Mouse (Mus musculus) ES-E14 (cell line): ENCODE data around the gene Fam169a. TPM values are rescaled to one million over a fixed set of nuclear protein-coding genes. Genes with fewer than 3 reads are reported as not detected.

Experiments used
- DNase-seq: peaks from one replicate; pipeline ENCODE4 v3.0.0-alpha.2; 2013; ENCODE audit warnings: low read depth, low spot score
- H3K27ac ChIP-seq: 2 replicates; pipeline ENCODE4 v1.5.1; 2012; ENCODE audit warnings: low read depth, mild to moderate bottlenecking, low read length, moderate library complexity, mixed read lengths; ENCODE audit not compliant: poor library complexity, insufficient read depth, severe bottlenecking
- H3K36me3 ChIP-seq: 2 replicates; pipeline ENCODE4 v1.6.1; 2012; ENCODE audit warnings: mild to moderate bottlenecking, low read length, moderate library complexity, mixed read lengths; ENCODE audit not compliant: control insufficient read depth, poor library complexity, insufficient read depth, severe bottlenecking
- H3K4me1 ChIP-seq, 2 experiments: fragments of 150-350 bp in 1 of 2; sonication (generic) in 1 of 2; 2 replicates each; pipeline ENCODE4 v1.6.1; 2012; ENCODE audit warnings: low read length in 2 of 2, mild to moderate bottlenecking in 1 of 2, mixed read lengths in 1 of 2; ENCODE audit not compliant: control insufficient read depth in 2 of 2, insufficient read depth in 2 of 2, poor library complexity in 1 of 2
- H3K4me3 ChIP-seq, 2 experiments: fragments of 150-350 bp in 1 of 2; sonication (generic) in 1 of 2; 2 replicates each; pipeline ENCODE4 v1.5.1; 2012; ENCODE audit warnings: low read length in 2 of 2, low read depth in 1 of 2, mild to moderate bottlenecking in 1 of 2, mixed read lengths in 1 of 2; ENCODE audit not compliant: insufficient read depth in 1 of 2, poor library complexity in 1 of 2, severe bottlenecking in 1 of 2
- H3K9ac ChIP-seq: 2 replicates; pipeline ENCODE4 v1.6.1; 2012; ENCODE audit warnings: low read depth, mild to moderate bottlenecking, low read length, mixed read lengths; ENCODE audit not compliant: poor library complexity, insufficient read depth, severe bottlenecking
- H3K9me3 ChIP-seq: fragments of 150-350 bp; sonication (generic); 2 replicates; pipeline ENCODE4 v1.6.1; 2012; ENCODE audit warnings: low read depth, mild to moderate bottlenecking, low read length; ENCODE audit not compliant: control insufficient read depth, insufficient read depth
- CHD2 ChIP-seq: IDR thresholded peaks from 2 replicates; pipeline ENCODE4 v1.6.1; 2014; ENCODE audit warnings: mild to moderate bottlenecking, low read depth, low read length, inconsistent platforms
- HCFC1 ChIP-seq: IDR thresholded peaks from 2 replicates; pipeline ENCODE4 v1.6.1; 2012; ENCODE audit warnings: low read length, inconsistent platforms, borderline replicate concordance; ENCODE audit not compliant: insufficient read depth
- MAFK ChIP-seq: IDR thresholded peaks from 2 replicates; pipeline ENCODE4 v1.6.1; 2014; ENCODE audit warnings: mild to moderate bottlenecking, low read depth, low read length, inconsistent platforms; ENCODE audit not compliant: insufficient read depth
- ZC3H11A ChIP-seq: IDR thresholded peaks from 2 replicates; pipeline ENCODE4 v1.6.1; 2012; ENCODE audit warnings: low read depth, mild to moderate bottlenecking, inconsistent platforms, low read length, borderline replicate concordance
- ZNF384 ChIP-seq: IDR thresholded peaks from 2 replicates; pipeline ENCODE4 v1.6.1; 2012; ENCODE audit warnings: low read depth, low read length, inconsistent platforms
- in situ Hi-C, 2 experiments: fragments of 600-800 bp; cut with MboI; formaldehyde crosslinking; loops; one replicate each; pipeline ENCODE4 v1.15.1; 2025; ENCODE audit warnings: low sequenced_read_pairs in 2 of 2, inconsistent platforms in 1 of 2; ENCODE audit not compliant: unreplicated experiment in 2 of 2
- total RNA-seq: library from RNA; depleted of rRNA; stranded (reverse); fragments of 300-350 nt; gene quantifications from 2 replicates; pipeline ENCODE4 v1.2.3, GENCODE M21; 2012

The Fam169a gene
- total RNA-seq, 1 experiment: 63.4 TPM

GRCm38 (mm10) chr13:97080201-97080600 is 13.1 kb downstream of the Fam169a start:
- peaks cover 8% of the 10 kb centered on the region for H3K36me3 ChIP-seq
- H3K4me3 ChIP-seq: no peak overlapping the region
- TF ChIP-seq ZC3H11A (no peak), HCFC1 (no peak), CHD2 (no peak), MAFK (no peak)
- H3K9me3 ChIP-seq: no peaks in the 10 kb centered on the region
- in situ Hi-C loops: no loop called here
- DNase-seq: no peak
- no peak overlapping the region for H3K27ac ChIP-seq
- peaks cover 11 to 18% of the 10 kb centered on the region in 2 experiments for H3K4me1 ChIP-seq
- H3K9ac ChIP-seq: no peak overlapping the region

GRCm38 (mm10) chr13:97080615-97081014 is 13.5 kb downstream of the Fam169a start:
- DNase-seq: no peak
- no peak overlapping the region for H3K4me3 ChIP-seq
- TF ChIP-seq MAFK (no peak), ZC3H11A (no peak), HCFC1 (no peak), ZNF384 (no peak), CHD2 (no peak)
- H3K9ac ChIP-seq: no peak overlapping the region
- peaks cover 9 to 18% of the 10 kb centered on the region in 2 experiments for H3K4me1 ChIP-seq
- H3K36me3 ChIP-seq: peaks cover 8% of the 10 kb centered on the region
- in situ Hi-C loops: no loop called here
- no peaks in the 10 kb centered on the region for H3K9me3 ChIP-seq
- H3K27ac ChIP-seq: no peak overlapping the region

- Histone ChIP-seq H3K4me1 (peaks cover 10 to 19% of the 10 kb centered on the region in 2 experiments; a peak in 3 of 4 replicates), H3K9ac (no peak overlapping the region), H3K9me3 (no peaks in the 10 kb centered on the region), H3K36me3 (peaks cover 10% of the 10 kb centered on the region), H3K4me3 (no peak overlapping the region), H3K27ac (no peak overlapping the region; the same call in 1 of the 2 replicates)
- TF ChIP-seq HCFC1 (no peak), ZNF384 (no peak), CHD2 (no peak), MAFK (no peak), ZC3H11A (no peak)
- no peak for DNase-seq
- in situ Hi-C loops: no loop called here
Observed at GRCm38 (mm10) chr13:97082432-97082831, 15.3 kb downstream of the Fam169a start.

- in situ Hi-C loops: no loop called here
- peaks cover 10 to 17% of the 10 kb centered on the region in 2 experiments for H3K4me1 ChIP-seq
- no peak overlapping the region for H3K4me3 ChIP-seq
- H3K9ac ChIP-seq: no peak overlapping the region
- H3K27ac ChIP-seq: no peak overlapping the region; the same call in 1 of the 2 replicates
- no peak for DNase-seq
- TF ChIP-seq ZNF384: peak; percentile 14; the same call in 1 of the 2 replicates
- TF ChIP-seq MAFK: no peak
- H3K36me3 ChIP-seq: peaks cover 2% of the 10 kb centered on the region; the same call in 1 of the 2 replicates
- no peaks in the 10 kb centered on the region for H3K9me3 ChIP-seq
Observed at GRCm38 (mm10) chr13:97086316-97086715, 19.2 kb downstream of the Fam169a start.

- DNase-seq: no peak
- Histone ChIP-seq H3K4me1 (peaks cover 8 to 15% of the 10 kb centered on the region in 2 experiments), H3K9me3 (no peaks in the 10 kb centered on the region), H3K36me3 (peaks cover 6% of the 10 kb centered on the region; the same call in 1 of the 2 replicates), H3K27ac (peak overlapping the region; percentile 63; the same call in 1 of the 2 replicates), H3K9ac (peak overlapping the region; percentile 46; the same call in 1 of the 2 replicates), H3K4me3 (peak overlapping the region in 1 of 2 experiments; percentile 2; a peak in 1 of 4 replicates)
- in situ Hi-C loops: no loop called here
- no peak for TF ChIP-seq CHD2
- no peak for TF ChIP-seq MAFK
- no peak for TF ChIP-seq ZNF384
- TF ChIP-seq ZC3H11A: no peak
- no peak for TF ChIP-seq HCFC1
Observed at GRCm38 (mm10) chr13:97087421-97087820, 20.3 kb downstream of the Fam169a start.
